Mouse (Mus musculus): ENCODE data around the gene Bscl2. TPM values are rescaled to one million over a fixed set of nuclear protein-coding genes. Genes with fewer than 3 reads are reported as not detected.
"Not testable (repeated sequence)": the region's sequence is repeated elsewhere in the genome, so short reads cannot be mapped to it uniquely, and the experiment has no call there.

Bscl2 gene
- polyA plus RNA-seq, 1 experiment from 2014 or later, result 55.3 TPM

DNA sequence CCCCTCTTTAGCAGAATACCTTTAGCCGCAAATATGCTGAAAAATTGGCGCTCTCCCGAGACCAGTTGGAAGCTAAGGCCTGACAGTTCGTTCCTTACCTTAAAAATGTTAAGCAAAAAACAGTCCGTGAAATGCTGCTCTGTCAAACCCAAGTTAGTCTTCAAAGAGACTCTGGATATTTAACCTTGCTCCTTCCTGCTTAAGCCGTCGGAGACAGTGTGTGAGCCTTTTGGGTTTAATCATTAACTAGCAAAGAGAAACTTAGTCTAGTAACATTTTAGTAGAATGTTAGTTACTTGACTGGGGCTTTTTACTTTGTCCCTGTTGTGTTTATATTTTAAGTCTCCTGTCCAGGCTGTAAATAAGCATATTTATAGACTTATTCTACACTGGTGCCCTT is 16.1 kb upstream of the Bscl2 start:
- H3K27me3 ChIP-seq (ENCODE audit: control insufficient read depth, insufficient read depth, low read length), result no peaks in the 10 kb centered on the region
- H3K4me3 ChIP-seq (ENCODE audit: low read depth, low read length), result peak overlapping the region; percentile 88
- DNase-seq (ENCODE audit: low spot score), result no peak
- H3K9ac ChIP-seq (ENCODE audit: low read length), result peak overlapping the region; percentile 94
- H3K4me2 ChIP-seq (ENCODE audit: low read depth), result peak overlapping the region; percentile 98
- no peak for ATAC-seq (ENCODE audit: insufficient read depth, low FRiP score, low TSS enrichment)
- no peak overlapping the region for H3K27ac ChIP-seq (ENCODE audit: low read depth, low read length)
- H3K9me3 ChIP-seq (ENCODE audit: control insufficient read depth, low read length), result no peaks in the 10 kb centered on the region
- WGBS, result 2% methylated on average over 7 of the region's 7 CpGs
- peaks cover 30% of the 10 kb centered on the region for H3K4me1 ChIP-seq (ENCODE audit: control insufficient read depth, insufficient read depth, low read length)
- H3K36me3 ChIP-seq (ENCODE audit: control insufficient read depth, insufficient read depth, low read length), result peaks cover 10% of the 10 kb centered on the region

DNA sequence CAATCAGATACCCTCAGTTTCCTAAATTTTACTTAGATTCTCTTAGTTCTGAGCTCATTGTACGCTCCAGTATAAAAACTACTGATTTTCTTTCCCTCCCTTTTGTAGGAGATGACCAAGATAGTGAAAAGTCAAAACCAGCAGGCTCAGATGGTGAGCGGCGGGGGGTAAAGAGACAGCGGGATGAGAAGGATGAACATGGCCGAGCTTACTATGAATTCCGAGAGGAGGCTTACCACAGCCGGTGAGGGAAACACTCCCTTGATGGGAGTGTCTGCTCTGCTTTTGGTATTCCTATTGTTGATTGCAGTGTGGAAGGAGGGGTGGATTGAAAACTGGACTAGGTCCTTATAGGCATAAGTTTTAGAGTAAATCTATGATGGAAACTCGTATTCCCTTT is 14.6 kb upstream of the Bscl2 start:
- peaks cover 22% of the 10 kb centered on the region for H3K4me1 ChIP-seq (ENCODE audit: control insufficient read depth, insufficient read depth, low read length)
- peak overlapping the region; percentile 88 for H3K4me3 ChIP-seq (ENCODE audit: low read depth, low read length)
- no peaks in the 10 kb centered on the region for H3K9me3 ChIP-seq (ENCODE audit: control insufficient read depth, low read length)
- 0 out of 2 replicates have a peak overlapping the region, but pooled peaks have one; percentile 9 for H3K9ac ChIP-seq (ENCODE audit: low read length)
- WGBS, result 83% methylated on average over 8 of the region's 8 CpGs
- H3K4me2 ChIP-seq (ENCODE audit: low read depth), result peak overlapping the region; percentile 98; the same call in 1 of the 2 replicates
- no peaks in the 10 kb centered on the region for H3K27me3 ChIP-seq (ENCODE audit: control insufficient read depth, insufficient read depth, low read length)
- no peak overlapping the region for H3K27ac ChIP-seq (ENCODE audit: low read depth, low read length)
- ATAC-seq (ENCODE audit: insufficient read depth, low FRiP score, low TSS enrichment), result no peak
- no peak for DNase-seq (ENCODE audit: low spot score)
- H3K36me3 ChIP-seq (ENCODE audit: control insufficient read depth, insufficient read depth, low read length), result peaks cover 12% of the 10 kb centered on the region

DNA sequence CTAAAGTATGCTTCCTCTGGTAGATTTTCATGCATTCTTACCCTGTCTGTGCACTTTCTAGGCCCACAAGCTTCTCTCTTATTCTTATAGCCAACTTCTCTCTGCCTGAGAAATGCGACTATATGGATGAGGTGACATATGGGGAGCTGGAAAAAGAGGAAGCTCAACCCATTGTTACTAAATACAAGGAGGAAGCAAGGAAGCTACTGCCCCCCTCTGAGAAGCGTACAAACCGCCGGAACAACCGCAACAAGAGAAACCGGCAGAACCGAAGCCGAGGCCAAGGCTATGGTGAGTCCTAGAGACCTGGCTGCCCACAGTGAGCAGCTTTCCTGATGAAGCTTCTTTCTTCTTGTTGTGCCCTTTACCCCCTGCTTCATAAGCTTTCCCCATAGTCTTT is 7.6 kb upstream of the Bscl2 start, which contains the start of gene AC129217.1:
AC129217.1 (plus strand) TSS at position 114 of the 400 bp plus-strand sequence.
- no peaks in the 10 kb centered on the region for H3K4me1 ChIP-seq (ENCODE audit: control insufficient read depth, insufficient read depth, low read length)
- ATAC-seq (ENCODE audit: insufficient read depth, low FRiP score, low TSS enrichment), result no peak
- peaks cover 45% of the 10 kb centered on the region for H3K36me3 ChIP-seq (ENCODE audit: control insufficient read depth, insufficient read depth, low read length)

DNA sequence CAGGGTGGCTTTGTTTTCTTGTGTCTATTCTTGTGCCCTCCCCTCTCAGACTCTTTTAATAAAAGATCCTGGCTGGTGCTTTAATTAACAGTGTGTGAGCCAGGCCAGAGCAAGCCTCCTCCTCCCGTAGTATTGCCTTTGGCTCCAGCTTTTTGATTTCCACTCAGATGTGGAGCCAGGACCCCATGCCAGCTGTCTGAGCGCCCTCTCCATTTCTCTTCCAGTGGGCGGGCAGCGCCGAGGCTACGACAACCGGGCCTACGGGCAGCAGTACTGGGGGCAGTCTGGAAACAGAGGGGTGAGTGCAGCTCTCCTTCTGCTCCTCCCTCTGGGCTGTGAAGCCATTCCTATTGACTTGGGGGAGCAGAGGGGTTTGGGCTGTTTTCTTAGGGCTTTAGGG is 6.6 kb upstream of the Bscl2 start:
- DNase-seq (ENCODE audit: low spot score), result no peak
- peaks cover 43% of the 10 kb centered on the region for H3K36me3 ChIP-seq (ENCODE audit: control insufficient read depth, insufficient read depth, low read length)

More for the DNA sequence above, 7.6 kb upstream of the Bscl2 start, which contains the start of gene AC129217.1:
- Histone ChIP-seq H3K27me3 (ENCODE audit: control insufficient read depth, insufficient read depth, low read length) (no peaks in the 10 kb centered on the region), H3K4me2 (ENCODE audit: low read depth) (no peak within 1 kb of the TSS), H3K27ac (ENCODE audit: low read depth, low read length) (no peak within 1 kb of the TSS), H3K9ac (ENCODE audit: low read length) (no peak within 1 kb of the TSS), H3K4me3 (ENCODE audit: low read depth, low read length) (no peak within 1 kb of the TSS), H3K9me3 (ENCODE audit: control insufficient read depth, low read length) (no peaks in the 10 kb centered on the region)
- DNase-seq (ENCODE audit: low spot score), result no peak
- WGBS, result 94% methylated on average over 8 of the region's 8 CpGs

DNA sequence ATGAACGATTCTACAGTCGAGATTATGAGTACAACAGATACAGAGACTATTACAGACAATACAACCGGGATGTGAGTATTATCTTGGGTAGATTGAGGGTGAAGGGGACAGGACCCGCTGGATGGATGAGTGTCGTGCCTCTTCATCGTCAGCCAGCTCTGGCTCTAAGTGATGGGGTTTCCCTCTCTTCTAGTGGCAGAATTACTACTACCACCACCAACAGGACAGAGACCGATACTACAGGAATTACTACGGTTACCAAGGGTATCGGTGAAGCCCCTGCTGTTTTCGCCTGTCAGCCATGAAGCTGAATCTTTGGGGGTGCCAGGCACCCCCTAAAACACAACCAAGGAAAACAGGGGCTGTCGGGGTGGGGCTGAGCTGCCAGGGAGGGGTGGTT is 6.0 kb upstream of the Bscl2 start:
- Histone ChIP-seq H3K9me3 (ENCODE audit: control insufficient read depth, low read length) (no peaks in the 10 kb centered on the region), H3K9ac (ENCODE audit: low read length) (no peak overlapping the region), H3K4me1 (ENCODE audit: control insufficient read depth, insufficient read depth, low read length) (no peaks in the 10 kb centered on the region), H3K4me2 (ENCODE audit: low read depth) (no peak overlapping the region), H3K4me3 (ENCODE audit: low read depth, low read length) (no peak overlapping the region), H3K27ac (ENCODE audit: low read depth, low read length) (no peak overlapping the region), H3K36me3 (ENCODE audit: control insufficient read depth, insufficient read depth, low read length) (peaks cover 41% of the 10 kb centered on the region), H3K27me3 (ENCODE audit: control insufficient read depth, insufficient read depth, low read length) (no peaks in the 10 kb centered on the region)
- ATAC-seq (ENCODE audit: insufficient read depth, low FRiP score, low TSS enrichment) (no peak), DNase-seq (ENCODE audit: low spot score) (no peak)
- WGBS, result 87% methylated on average over 11 of the region's 11 CpGs

More for the DNA sequence above, 6.6 kb upstream of the Bscl2 start:
- WGBS, result 92% methylated on average over 8 of the region's 8 CpGs
- Histone ChIP-seq H3K27me3 (ENCODE audit: control insufficient read depth, insufficient read depth, low read length) (no peaks in the 10 kb centered on the region), H3K4me3 (ENCODE audit: low read depth, low read length) (no peak overlapping the region), H3K9me3 (ENCODE audit: control insufficient read depth, low read length) (no peaks in the 10 kb centered on the region), H3K4me2 (ENCODE audit: low read depth) (no peak overlapping the region), H3K9ac (ENCODE audit: low read length) (no peak overlapping the region), H3K4me1 (ENCODE audit: control insufficient read depth, insufficient read depth, low read length) (no peaks in the 10 kb centered on the region), H3K27ac (ENCODE audit: low read depth, low read length) (no peak overlapping the region)
- ATAC-seq (ENCODE audit: insufficient read depth, low FRiP score, low TSS enrichment), result no peak

DNA sequence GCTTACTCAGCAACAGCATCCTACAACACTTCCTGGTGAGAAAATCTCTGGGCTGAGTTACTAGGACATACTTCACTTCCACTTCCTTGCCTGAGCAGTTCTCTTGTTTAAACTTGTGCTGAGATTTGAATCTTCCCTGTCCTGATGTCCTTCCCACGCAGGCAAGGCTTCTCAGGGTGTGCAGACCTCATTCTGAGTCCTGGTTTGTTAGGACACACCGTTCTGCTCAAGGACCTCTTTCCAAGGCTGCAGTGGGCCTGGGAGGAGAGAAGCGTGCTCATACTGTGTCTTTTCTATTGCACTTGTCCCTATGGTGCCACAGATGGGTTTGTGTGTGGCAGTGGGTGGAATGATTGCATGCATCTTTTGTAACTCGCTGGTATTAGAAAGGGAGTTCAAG is 4.3 kb upstream of the Bscl2 start:
- no peak for ATAC-seq (ENCODE audit: insufficient read depth, low FRiP score, low TSS enrichment)
- Histone ChIP-seq H3K9ac (ENCODE audit: low read length) (no peak overlapping the region), H3K9me3 (ENCODE audit: control insufficient read depth, low read length) (no peaks in the 10 kb centered on the region), H3K27ac (ENCODE audit: low read depth, low read length) (no peak overlapping the region), H3K4me3 (ENCODE audit: low read depth, low read length) (no peak overlapping the region), H3K4me2 (ENCODE audit: low read depth) (no peak overlapping the region), H3K4me1 (ENCODE audit: control insufficient read depth, insufficient read depth, low read length) (no peaks in the 10 kb centered on the region), H3K36me3 (ENCODE audit: control insufficient read depth, insufficient read depth, low read length) (peaks cover 33% of the 10 kb centered on the region), H3K27me3 (ENCODE audit: control insufficient read depth, insufficient read depth, low read length) (no peaks in the 10 kb centered on the region)
- WGBS, result 96% methylated on average over 4 of the region's 4 CpGs
- no peak for DNase-seq (ENCODE audit: low spot score)

DNA sequence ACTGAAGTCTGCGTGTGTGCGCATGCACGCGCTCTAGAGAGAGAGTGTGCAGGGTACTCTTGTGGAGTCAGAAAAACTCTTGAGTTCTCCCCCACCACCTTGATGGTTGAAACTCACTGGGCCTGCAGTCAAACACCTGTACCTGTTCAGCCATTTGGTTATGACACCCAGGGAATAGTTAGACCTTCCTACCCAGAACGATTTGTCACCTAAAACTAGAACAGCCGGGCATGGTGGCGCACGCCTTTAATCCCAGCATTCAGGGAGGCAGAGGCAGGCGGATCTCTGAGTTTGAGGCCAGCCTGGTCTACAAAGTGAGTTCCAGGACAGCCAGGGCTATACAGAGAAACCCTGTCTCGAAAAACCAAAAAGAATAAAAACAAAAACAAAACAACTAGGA is 940 bp upstream of the Bscl2 start:
- not testable (repeated sequence) for ATAC-seq (ENCODE audit: insufficient read depth, low FRiP score, low TSS enrichment); H3K4me2 ChIP-seq (ENCODE audit: low read depth); H3K9ac ChIP-seq (ENCODE audit: low read length); DNase-seq (ENCODE audit: low spot score); H3K27me3 ChIP-seq (ENCODE audit: control insufficient read depth, insufficient read depth, low read length); H3K27ac ChIP-seq (ENCODE audit: low read depth, low read length); H3K9me3 ChIP-seq (ENCODE audit: control insufficient read depth, low read length); H3K4me3 ChIP-seq (ENCODE audit: low read depth, low read length)
- Histone ChIP-seq H3K36me3 (ENCODE audit: control insufficient read depth, insufficient read depth, low read length) (peaks cover 14% of the 10 kb centered on the region), H3K4me1 (ENCODE audit: control insufficient read depth, insufficient read depth, low read length) (peaks cover 12% of the 10 kb centered on the region)
- 96% methylated on average over 10 of the region's 10 CpGs for WGBS

DNA sequence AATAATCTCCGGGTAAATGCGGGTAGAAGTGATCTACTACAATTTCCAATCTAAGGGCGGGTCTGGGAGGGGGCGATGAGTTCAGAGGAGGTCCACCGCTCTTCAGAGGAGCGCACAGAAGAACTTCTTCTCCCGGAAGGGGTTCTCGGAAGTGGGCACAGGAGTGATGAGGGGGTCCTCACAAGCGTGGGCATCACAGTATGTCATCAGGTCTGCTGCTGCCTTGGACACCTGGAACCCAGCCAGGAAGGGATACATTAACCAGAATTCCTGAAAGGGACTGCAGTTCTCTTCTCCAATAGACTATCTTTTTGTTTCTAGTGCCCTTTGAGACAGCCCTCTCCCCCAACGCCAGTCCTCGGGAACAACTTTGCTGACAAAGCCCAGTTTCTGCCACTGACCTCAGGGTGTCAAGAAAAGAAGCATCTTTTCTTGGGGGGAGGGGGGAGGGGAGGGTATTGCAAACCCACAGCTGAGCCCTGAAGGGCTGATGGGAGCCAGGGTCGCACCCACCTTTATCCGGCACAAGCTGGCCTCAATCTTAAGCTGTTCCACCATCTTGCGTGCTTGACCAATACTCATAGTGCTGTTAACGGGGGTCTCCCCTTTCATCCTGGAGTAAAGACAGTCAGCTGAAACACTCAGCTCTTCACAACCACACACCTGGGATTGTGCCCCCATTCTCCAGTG is 919 bp downstream of the Bscl2 start:
- peak; percentile 17; the same call in 1 of the 2 replicates for ATAC-seq (ENCODE audit: insufficient read depth, low FRiP score, low TSS enrichment)
- Histone ChIP-seq H3K27ac (ENCODE audit: low read depth, low read length) (peak overlapping the region; percentile 90), H3K36me3 (ENCODE audit: control insufficient read depth, insufficient read depth, low read length) (peaks cover 4% of the 10 kb centered on the region), H3K4me1 (ENCODE audit: control insufficient read depth, insufficient read depth, low read length) (peaks cover 12% of the 10 kb centered on the region), H3K27me3 (ENCODE audit: control insufficient read depth, insufficient read depth, low read length) (no peaks in the 10 kb centered on the region), H3K4me3 (ENCODE audit: low read depth, low read length) (peak overlapping the region; percentile 44), H3K9me3 (ENCODE audit: control insufficient read depth, low read length) (no peaks in the 10 kb centered on the region), H3K4me2 (ENCODE audit: low read depth) (peak overlapping the region; percentile 65), H3K9ac (ENCODE audit: low read length) (peak overlapping the region; percentile 79)
- DNase-seq (ENCODE audit: low spot score), result peak; percentile 31
- WGBS, result 23% methylated on average over 15 of the region's 15 CpGs

Measured in neural tube, embryonic 11.5 days (tissue).